Mouse (Mus musculus) embryonic fibroblast, embryonic 13.5 days (primary cell): Measurements from ENCODE around the gene Slc27a5.

Experiments
- CTCF ChIP-seq: IDR thresholded peaks from 2 replicates; pipeline ENCODE4 v1.5.1; 2011; ENCODE audit warnings: mild to moderate bottlenecking, control low read depth, low read length, moderate library complexity, borderline replicate concordance; ENCODE audit not compliant: insufficient read depth
- POLR2A ChIP-seq: IDR thresholded peaks from 2 replicates; pipeline ENCODE4 v1.6.1; 2011; ENCODE audit warnings: low read depth, mild to moderate bottlenecking, control low read depth, low read length, moderate library complexity

GRCm38 (mm10) chr7:13044254-13044625, 46.2 kb upstream of the Slc27a5 start:
- TF ChIP-seq CTCF: no peak
- TF ChIP-seq POLR2A: no peak
